Mouse (Mus musculus) gastrocnemius, postnatal 25 days (tissue): ENCODE results near the gene Esyt2. TPM values are rescaled to one million over a fixed set of nuclear protein-coding genes. Genes with fewer than 3 reads are reported as not detected.

Experiments
- DNase-seq: peaks from one replicate; pipeline ENCODE4 v3.0.0; 2022
- total RNA-seq, 2 experiments: library from RNA; stranded (reverse); gene quantifications; 1 replicate in 1 of 2; 2 replicates in 1 of 2; pipeline ENCODE4 v1.2.3; 2021

Gene Esyt2
- total RNA-seq, 2 experiments from 2014 or later = 18.0 to 20.4 TPM

DNA sequence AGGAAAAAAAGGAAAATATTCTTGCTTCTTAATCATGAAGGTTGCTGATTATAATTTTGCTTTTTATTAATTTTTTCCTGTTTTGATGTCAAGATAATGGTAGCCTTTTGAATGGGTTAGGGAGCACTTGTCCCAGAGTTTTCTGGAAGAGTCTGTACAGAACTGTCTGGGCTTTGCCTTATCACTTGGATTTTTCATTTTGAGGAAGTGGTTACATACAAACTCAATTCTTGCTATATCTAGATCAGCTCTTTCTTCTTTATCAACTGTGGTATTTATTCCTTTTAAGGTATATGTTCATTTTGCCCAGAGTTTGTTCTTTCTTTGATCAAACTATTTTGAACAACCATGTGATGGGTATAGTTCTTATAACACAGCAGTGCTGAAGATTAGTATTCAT is 81.1 kb downstream of the Esyt2 start:
- DNase-seq = no peak

DNA sequence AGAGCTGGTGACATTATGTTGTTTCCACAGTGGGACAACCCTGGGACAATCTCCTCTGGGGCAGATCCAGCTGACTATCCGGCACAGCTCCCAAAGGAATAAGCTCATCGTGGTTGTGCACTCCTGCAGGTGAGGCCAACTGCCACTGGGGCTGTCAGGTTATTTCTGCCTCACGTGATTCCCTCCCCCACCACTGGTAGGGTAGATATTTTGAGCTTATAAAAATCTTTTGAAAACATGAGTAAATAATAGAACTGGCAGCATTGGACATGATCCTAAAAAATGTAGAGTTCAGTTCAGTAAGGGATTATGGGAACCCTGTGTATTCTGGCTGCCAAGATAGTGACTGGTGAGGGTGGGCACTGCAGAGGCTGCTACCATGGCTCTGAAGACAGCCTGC is 85.9 kb downstream of the Esyt2 start:
- no peak for DNase-seq

DNA sequence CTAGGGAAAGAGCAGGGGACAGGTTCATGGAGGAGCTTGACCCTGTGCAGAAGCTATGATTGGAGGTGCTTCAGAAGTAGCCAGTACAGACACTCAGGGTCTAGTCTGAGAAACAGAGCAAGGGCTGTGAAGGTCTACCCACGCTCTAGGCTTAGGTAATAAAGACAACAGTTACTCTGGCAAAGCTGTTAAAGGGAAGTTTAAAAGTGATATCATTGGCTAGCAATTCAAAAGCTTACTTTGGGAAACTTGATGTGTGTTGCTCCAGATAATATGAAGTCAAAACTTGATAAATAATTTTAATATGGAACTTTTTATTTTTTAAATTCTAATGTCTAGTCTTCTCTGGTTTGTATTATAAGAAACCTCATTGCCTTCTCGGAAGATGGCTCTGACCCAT is 86.3 kb downstream of the Esyt2 start:
- DNase-seq = no peak

DNA sequence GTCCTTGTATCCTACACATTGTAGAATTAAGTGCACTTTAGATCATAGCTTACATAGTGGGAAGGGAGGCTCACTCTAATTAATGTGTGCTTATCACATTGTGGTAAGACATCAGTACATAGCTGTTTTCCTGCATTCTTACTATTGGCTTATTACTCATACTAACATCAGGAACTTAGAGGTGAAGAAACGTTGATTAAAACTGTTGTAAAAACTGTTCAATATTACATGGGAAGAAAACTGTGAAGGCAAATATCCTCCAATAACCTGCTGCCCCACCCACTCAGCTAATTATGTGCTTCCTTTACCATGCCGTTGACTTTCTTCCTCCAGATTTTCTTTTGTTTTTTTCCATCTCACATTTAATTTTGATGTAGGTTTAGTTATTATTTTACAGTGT is 87.9 kb downstream of the Esyt2 start:
- DNase-seq = no peak

DNA sequence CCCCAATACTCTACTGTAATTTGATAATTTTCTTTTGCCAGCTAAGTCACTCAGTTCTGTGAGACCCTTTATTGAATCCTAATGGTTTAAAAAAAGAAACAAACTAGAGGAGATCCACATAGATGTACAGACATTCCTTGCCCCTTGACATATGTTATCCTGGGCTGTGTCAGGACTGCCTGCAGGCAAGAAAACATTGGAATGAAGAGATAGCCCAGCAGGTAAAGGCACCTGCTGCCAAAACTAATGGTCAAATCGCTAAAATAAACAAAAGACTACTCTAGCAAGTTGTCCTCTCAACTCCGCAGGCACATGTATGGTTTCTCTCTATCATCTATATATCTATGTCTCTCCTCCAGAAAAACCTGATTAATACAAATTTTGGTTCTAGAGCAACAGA is 102.1 kb downstream of the Esyt2 start:
- DNase-seq = no peak

DNA sequence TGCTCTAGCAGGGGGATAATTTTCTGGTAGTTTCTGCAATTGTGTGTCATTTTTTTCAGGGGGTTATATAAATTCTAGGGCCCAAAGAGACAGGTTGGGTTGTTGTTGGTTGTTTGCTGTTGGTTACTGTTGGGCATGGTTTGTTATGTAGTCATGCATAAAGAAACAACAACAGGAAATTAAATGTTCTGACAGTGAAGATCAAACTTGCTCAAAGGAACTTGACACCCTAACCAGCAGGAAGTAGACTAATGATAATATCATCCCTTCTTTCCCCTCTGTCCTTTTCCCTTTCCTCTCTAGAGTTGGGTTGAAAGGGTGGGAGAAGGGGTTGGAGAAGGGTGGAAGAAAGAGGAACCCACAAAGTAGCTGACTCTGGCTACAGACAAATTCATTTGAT is 103.0 kb downstream of the Esyt2 start:
- DNase-seq = no peak

DNA sequence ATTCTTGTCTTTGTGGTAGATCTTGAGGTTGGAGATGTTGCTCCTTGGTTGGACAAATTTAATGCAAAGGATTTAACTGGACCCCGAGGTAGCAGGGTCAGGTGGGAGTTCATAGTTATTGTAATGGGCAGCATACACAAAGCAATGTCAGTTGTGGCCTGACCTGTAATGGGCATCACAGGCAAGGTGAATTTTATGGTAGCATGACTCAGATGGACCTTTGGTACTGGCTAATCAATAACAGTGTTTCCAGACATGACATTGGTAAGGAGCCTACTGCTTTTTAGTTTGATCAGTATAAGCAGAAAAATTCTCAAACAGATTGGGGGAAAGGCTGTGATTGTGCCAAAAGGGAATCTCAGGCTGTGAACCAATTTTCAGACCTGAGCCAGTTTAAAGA is 105.8 kb downstream of the Esyt2 start:
- no peak for DNase-seq

DNA sequence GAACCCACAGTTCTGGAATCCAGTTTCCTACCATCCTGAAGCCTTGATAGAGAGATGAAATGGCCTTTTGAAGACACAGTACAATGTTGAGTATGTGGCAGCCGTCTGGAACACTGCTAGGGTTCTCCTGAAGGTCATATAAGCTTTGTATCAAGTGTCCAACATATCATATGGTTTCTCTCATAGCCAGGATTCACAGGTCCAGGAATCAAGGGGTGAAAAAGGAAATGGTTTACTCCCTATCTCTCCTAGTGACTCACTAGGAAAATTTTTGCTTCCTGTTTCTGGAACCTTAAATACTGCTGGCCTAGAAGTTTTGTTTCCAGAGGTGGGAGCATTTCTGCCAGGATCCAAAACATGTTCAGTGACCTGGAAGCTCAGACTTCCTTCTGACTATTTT is 108.9 kb downstream of the Esyt2 start:
- no peak for DNase-seq

DNA sequence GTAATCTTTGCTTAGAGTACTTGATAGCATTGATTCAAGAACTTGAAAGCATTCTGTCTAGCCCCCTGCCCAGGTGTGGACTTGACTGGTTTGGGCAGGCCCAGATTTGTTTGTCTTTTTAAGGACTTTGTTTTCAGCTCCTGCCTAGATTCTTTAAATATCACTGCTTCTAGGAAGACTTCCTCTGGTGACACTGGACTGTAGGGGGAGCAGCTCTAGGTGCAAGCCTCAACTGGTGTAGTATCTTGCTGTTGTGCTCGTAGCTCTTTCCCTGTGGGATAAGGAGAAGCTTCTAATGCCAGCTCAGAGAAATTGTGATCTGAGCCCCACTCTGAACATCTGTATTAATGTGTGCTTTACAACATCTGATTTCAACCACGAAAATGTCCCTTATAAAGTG is 113.3 kb downstream of the Esyt2 start:
- no peak for DNase-seq

DNA sequence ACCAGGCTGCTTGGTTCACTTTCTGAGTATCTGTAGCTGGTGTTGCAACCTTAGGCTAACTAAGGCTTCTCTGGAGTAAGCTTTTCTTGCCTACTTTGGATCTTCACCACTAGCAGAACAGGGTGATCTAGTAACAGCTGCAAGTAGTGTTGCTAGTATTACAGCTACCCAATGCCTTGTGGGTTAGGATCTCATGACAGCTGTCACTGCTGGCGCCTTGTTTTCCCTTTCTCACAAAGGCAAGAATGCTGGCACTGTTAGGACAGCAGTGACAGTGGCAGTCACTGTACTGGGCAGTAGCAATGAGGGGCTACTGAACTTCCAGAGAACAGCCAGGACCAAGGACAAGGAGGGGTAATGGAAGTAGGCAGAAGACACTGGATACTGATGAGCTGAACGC is 114.3 kb downstream of the Esyt2 start:
- no peak for DNase-seq

DNA sequence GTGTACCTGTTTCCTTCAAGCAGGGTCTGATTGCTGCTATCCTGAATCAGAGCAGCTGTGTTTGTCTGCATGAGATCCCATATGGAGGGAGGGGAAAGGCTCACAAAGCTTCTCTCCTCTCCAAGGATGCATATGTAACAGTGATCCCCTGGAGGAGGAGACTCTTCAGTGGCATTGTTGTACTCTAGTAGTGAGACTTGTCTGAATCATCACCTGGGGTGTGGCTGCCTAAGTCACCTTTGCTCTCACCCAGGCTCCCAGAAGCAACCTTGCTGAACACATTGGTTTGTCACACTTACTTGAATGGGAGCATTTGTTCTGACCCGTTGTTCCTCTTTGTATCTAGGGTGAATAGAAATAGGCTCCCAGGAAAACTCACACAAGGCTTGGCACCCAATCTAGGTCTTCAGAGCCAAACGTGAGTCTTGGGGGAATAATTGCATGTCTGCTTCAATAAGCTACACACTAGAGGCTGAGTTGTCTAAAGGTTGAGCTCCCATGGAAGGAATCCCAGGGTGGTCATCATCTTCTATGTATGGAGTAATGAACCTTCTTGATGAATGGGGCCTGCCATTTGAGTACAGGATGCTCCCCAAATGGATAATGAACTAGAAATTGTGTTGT is 115.2 kb downstream of the Esyt2 start:
- DNase-seq = no peak

DNA sequence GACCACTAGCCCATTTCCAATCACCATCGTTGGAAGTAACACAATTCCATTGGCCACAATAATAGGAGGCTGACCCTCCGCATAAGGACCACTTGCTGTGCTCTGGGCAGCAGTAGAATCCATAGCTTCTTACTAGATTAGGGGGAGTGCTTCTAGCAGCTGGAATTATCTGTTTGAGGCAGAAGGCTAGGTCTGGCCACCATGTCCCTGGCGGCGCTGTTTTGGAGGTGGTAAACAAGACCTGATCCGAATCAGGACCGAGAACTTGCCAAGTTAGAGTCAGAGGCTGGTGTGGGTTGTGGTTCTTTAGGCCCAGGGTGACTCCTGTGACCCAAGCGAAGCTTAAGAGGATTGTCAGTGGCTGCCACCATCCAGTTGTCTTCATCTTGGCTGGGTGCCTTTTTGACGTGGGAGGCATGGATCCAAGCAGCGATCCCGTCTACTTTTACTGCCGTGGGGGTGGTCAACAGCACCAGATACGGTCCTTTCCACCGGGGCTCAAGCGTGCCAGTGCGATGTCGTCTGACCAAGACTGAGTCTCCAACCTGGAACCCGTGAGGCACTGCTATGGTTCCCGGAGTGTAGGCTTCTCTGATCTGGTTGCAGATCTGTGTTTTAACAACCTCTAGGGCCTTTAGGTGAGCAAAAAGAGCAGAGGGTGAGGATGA is 123.2 kb downstream of the Esyt2 start:
- DNase-seq = no peak

DNA sequence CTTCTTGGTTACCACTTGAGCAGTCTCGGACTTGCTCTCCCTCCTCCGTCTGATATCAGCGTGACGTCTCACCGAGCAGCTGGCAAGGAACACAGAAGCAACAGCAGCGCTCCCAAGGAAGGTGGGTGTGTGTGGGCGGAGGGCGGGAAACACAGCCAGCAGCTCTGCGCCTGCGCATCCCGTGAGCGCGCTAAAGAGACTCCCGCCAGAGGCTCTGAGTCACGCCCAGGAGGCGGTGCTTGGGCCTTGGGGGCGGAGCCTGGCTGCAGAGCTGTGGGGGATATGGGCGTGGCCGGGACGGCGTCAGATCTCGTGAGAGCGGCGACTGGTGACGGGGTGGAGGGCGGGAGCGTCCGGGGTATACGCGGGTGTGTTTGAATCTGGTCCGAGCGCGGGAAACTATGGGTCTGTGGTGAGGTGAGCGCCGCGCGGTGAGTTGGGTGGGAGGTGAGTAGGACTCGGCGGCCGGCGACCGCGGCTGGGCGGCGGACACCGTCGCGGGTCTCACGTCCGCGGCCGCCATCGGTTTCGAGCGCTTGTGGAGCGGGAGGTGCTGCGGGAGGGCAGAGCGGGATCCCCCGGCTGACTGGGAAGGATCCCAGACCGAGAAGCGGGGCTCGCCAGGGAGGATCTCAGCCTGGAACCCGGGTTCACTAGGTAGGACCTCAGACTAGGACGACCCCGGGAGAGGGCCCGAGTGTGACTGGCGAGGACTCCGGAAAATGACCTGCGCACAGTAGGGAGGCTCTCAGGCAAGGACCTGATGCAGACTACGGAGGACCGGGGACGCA is 124.2 kb downstream of the Esyt2 start, which contains the start of gene Ncapg2:
Gene Ncapg2, plus strand, starts transcription at position 358 of the 791 bp plus-strand sequence.
- peak; percentile 95 for DNase-seq

DNA sequence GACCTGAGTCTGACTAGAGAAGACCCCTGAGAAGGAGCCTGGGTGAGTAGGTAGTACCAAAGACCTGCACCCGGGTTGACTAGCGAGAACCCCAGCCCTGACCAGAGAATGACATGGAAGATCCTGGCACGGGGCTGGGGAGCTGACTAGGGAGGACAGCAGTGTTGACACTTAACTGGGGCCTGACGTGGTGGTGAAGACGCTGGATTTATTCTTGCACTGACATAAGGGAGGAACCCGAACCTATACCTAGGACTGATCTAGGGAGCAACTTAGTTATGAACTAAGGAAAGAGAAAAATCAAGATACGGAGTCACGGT is 124.8 kb downstream of the Esyt2 start:
- no peak for DNase-seq

DNA sequence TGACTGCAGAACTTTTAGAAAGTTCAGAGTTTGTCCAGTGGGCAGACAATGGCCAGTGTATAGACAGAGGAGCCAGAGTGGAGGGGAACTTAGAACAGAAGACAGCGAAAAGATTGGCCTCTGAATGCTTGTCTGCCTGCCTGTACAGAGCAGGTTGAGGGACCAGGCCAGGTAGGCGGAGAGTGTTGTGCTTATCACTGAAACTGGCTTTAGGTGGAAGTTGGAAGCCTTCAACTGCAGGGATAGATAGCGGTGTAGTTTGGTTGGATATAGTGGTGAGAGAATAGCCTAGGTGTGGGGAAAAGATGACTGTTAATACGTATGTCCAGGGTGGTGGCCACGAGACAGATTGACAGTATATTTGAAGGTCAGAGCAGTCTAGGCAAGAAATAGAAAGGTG is 126.9 kb downstream of the Esyt2 start:
- DNase-seq = no peak

DNA sequence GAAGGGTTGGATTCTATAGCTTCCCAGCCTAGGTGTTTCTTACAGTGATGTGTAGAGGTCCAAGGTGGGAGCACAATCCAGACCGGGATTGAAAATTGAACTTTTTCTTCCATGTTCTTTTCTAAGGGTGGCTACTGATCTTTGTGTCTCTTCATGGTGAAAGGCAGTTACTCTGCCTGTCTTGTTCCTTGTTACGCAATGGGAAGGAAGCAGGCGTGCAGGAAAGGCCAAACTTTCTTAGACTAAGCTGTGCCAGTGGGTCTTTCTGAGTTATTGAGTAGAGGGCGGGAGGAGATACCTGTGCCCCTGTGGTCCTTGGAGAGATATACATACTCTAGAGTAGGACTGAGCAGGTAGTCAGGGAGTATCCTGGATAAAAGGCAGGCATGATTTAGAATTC is 133.9 kb downstream of the Esyt2 start:
- no peak for DNase-seq

DNA sequence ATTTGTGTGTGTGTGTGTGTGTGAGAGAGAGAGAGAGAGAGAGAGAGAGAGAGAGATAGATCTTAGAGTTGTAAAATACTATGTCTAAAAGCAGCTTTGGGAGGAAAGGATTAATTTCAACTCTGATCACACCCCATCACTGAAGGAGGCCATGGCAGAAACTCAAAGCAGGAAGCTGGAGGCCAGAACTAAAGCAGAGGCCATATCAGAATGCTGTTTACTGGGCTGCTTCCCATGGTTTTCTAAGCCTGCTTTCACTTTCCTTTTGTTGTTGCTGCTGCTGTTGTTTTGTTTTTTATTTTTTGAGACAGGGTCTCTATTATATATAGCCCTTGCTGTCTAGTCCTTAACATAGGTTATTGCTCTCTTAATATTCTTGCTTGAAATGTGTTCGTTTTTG is 135.5 kb downstream of the Esyt2 start:
- no peak for DNase-seq

DNA sequence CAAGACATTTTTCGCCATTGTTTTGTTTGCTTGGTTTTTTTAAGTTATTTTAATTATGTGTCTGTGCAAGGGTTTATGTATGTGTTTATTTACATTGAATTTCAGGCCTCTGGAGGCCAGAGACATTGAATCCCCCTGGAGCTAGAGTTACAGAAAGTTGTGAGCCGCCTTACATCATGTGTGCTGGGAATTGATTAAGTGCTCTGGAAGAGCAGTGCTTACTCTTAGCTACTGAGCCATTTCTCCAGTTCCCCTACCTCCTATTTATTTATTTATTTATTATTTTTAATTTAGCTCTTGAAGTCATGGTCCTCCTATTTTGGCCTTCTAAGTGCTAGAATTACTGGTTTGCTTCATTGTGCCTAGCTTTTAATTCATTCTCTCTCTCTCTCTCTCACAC is 140.7 kb downstream of the Esyt2 start:
- no peak for DNase-seq

DNA sequence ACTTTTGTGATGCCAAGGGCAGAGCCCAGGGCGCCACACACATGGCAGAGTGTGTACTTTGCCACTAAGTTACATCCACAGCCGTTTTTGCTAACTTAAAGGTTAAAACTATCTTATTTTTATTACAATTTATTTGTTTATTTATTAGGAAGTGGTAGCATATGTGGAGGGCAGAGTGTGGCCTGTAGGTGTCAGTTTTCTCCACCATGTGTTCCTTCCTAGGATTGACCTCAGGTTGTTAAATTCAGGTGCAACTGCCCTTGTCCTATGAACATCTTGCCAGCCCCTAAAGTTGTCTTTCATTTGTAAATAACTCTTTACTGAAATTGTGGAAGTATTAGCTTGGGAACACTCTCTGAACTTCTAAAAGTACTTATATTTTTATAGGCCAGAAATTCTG is 144.4 kb downstream of the Esyt2 start:
- DNase-seq = no peak

DNA sequence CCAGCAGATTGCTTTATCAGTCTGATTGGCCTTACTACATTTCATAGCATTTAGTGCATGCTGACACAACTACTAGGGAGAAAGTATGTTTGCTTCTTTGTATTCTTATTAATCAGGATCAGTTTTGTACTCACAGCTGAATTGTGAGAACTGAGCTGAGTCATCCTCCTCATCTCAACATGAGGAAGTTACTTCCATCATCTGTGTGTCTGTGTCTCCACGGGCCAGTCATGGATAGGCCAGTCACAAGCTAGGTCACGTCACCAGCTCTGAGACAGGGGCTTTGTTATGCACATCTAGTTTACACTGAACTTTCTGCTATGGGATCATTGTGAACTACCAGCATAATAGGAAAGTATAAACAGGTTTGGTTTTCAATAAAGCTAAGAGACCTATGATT is 152.7 kb downstream of the Esyt2 start:
- no peak for DNase-seq

DNA sequence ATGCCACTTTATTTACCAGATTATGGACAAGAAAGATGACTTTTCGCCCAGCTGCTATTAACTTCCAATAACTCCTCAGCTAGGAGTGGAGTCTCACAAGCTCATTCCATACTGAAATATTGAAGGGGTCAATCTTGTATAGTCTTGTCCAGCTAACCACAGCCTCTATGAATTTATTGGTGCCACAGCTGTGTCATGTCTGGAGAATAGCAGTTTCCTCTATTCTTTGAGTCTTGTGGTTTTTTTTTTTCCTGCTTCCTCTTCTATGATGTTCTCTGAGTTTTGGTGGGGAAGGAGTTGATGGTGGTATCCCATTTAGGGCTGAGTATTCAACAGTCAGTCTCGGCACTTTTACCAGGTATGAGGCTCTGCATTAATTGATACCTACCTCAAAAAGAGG is 154.2 kb downstream of the Esyt2 start:
- DNase-seq = no peak

DNA sequence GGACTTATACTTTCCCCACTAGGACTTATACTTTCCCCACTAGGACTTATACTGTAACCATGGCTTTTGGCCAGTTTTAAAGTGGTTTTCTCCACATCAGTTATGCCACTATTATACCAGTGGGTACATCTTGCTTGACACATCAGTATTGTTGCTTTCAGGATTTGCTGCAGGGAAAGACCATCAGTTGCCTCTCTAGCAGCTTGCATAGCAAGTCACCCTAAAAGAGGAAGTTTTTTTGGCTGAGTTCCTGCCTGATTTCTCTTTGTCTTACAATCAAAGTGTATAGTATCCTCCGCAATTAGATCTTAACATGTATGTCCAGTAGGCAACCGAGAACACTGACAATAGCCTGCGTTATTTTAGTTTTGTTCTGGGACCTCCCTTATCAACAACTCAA is 155.1 kb downstream of the Esyt2 start:
- no peak for DNase-seq

DNA sequence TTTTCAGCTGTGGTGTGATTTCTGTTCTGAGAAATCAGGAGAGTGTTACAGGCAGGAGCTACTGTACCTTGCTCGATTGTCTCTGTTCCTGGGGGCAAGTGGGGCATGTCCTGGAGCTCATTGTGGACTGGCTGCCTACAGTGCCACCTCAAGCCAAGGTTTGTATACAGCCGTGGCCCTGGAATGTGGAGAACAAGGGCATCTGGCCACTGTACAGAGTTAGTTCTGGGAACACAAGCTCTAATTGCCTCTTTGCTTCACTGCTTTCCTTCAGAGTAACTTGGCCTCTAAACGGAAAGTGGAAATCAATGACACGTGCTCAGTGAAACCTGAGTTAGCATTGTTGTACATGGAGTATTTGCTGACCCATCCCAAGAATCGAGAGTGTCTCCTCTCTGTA is 157.6 kb downstream of the Esyt2 start:
- DNase-seq = no peak
